Mouse (Mus musculus) ES-E14 (cell line): ENCODE measurements around the gene Tceal8.

Experiments
- CHD2 ChIP-seq: IDR thresholded peaks from 2 replicates; pipeline ENCODE4 v1.6.1; 2014; ENCODE audit warnings: mild to moderate bottlenecking, low read depth, low read length, inconsistent platforms
- MAFK ChIP-seq: IDR thresholded peaks from 2 replicates; pipeline ENCODE4 v1.6.1; 2014; ENCODE audit warnings: mild to moderate bottlenecking, low read depth, low read length, inconsistent platforms; ENCODE audit not compliant: insufficient read depth

DNA sequence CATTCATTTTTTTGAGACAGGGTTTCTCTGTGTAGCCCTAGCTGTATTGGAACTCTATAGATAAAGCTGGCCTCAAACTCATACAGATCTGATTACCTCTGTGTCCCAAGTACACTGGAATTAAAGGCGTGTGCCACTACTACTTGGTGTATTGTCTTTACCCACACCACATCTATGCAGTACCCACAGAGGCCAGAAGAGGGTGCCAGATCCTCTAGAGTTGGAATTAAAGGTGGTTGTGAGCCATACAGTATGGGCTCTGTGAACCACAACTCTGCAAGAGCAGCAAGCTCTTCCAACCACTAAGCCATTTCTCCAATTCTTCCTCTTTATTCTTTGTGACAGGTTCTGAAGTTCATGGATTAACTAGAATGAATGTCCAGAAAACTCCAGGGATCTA, 24.7 kb upstream of the Tceal8 start:
- TF ChIP-seq CHD2: no peak
- no peak for TF ChIP-seq MAFK
